Mouse (Mus musculus) right cerebral cortex, adult 2 months (tissue): ENCODE measurements around the gene Phgr1.

ENCODE experiments used
- DNase-seq, 2 experiments: peaks; one replicate each; pipeline ENCODE4 v3.0.0; 2021 to 2022; ENCODE audit warnings: low spot score in 2 of 2

Phgr1 gene

GRCm38 (mm10) chr2:118772158-118772874, at the start of gene Phgr1:
Phgr1 (plus strand) TSS chr2:118772769.
- no peak for DNase-seq

DNA sequence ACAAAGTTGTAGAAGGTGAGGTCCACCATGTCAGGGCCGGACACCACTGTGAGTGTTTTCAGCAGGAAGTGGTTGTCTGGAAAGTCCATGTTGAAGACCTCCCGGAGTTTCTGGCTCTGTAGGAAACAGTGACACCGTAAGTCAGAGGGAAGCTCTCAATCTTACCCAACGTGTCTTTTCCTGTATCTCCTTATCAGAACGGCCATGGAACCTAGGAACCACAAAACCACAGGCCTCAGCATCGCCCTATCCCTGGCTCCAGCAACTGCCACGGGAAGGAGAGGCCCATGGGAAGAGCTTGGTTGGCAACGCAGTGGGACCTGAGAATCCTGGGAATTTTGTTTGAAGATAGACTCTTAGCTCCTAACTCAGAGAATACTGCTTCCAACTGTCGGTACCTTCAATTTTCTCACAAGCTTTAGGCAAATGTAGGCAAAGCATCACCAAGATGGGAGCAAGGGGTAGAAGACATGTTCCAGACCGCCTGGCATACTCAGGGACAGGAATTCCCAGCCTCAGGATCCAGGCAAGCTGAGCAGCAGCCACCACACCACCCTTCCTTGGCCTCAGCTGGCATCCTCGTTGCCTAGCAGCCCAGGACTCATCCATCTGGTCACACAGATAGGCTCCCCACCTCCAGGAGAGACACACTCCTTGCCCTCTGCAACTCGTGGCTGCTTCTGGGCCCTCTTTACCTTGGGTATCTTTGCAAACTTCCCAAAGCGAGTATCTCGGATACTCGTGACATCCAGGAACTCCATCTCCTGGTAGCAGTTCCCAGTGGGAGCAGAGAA, 48.7 kb upstream of the Phgr1 start:
- no peak for DNase-seq

GRCm38 (mm10) chr2:118725511-118725910, 47.1 kb upstream of the Phgr1 start:
- no peak for DNase-seq

DNA sequence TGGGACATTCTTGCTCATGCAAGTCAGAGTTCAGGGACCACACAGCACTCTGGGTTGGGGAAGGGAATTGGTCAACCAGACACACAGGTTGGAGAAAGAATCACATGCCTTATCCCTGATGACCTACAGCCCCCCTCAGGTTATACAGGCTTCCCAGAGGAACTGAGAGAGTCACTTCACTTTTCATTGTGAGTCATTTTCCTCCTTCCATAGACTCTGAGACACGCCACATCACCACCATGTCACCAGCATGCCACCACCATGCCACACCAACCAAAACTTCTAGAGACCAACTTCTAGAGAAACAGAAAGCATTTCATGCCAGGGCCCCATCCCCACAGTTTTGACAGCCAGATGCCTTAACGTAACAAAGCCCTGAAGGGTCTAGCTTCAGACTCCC, 45.7 kb upstream of the Phgr1 start:
- no peak for DNase-seq

DNA sequence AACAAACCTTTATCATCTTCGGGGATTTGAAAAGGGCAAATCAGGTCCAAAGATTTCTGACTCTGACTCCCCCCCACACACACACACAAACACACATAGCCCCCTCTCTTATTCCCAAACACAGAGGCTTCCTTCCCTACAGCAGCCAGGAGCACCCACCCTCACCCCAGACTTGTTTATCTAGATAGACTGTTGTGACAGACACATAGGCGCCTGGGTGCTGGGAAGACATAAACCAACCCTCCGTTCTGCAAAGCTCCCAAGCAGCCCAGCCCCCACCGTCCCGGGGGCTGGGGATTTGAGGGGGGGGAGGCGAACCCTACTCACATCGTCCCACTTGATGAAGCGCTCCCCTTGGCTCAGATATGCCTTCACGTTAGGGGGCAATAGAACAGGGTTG, 44.7 kb upstream of the Phgr1 start:
- DNase-seq, result no peak

DNA sequence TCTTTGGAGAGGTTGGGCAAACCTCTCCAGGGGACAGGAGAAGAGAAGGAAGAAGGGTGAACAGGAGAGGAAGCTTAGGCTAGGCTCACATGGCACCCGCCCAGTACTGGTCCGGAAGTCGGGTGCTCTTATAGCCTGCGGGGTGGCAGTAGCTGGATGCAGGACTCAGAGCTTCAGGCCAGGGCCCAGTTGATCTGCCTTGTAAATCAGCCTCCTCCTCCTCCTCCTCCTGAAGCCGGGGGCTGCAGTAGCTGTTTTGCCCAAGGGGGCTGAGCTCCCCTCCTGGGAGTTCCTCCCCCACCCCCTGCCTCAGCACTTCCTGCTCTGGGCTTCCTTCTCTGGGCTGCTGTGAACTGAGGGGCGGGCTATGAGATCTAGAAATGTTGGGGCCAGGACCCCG, 44.2 kb upstream of the Phgr1 start, which contains the start of gene Plcb2:
TSS of gene Plcb2 (minus strand) at position 102 of the 400 bp plus-strand sequence.
- no peak for DNase-seq

- DNase-seq, result no peak
These were observed 43.4 kb upstream of the Phgr1 start for GRCm38 (mm10) chr2:118729194-118729593.

- DNase-seq, result no peak
These were observed 42.5 kb upstream of the Phgr1 start for GRCm38 (mm10) chr2:118729816-118730621.

- peak; percentile 81 to 88 for DNase-seq
These were observed 42.0 kb upstream of the Phgr1 start for GRCm38 (mm10) chr2:118730622-118730915.

GRCm38 (mm10) chr2:118731981-118732380, 40.6 kb upstream of the Phgr1 start:
- DNase-seq, result no peak

DNA sequence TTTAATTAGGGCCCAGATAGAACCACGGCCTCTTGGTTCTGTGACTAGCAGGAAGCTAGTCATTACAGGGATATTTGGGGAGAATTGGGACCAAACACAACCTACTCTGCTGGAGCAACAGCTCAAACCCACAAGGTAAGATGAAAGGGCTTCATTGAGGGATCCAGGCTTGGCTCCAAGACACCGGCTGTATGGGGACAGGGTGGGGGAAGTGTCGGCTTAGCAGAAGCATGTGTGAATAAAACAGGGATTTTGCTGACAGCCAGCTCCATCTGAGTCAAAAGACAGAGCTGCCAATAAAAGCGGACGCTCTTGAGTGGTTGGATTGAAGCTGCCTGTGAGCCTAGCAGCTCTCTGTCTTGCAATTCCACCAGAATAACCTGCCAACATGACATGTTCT, 39.2 kb upstream of the Phgr1 start:
- DNase-seq, result no peak

DNA sequence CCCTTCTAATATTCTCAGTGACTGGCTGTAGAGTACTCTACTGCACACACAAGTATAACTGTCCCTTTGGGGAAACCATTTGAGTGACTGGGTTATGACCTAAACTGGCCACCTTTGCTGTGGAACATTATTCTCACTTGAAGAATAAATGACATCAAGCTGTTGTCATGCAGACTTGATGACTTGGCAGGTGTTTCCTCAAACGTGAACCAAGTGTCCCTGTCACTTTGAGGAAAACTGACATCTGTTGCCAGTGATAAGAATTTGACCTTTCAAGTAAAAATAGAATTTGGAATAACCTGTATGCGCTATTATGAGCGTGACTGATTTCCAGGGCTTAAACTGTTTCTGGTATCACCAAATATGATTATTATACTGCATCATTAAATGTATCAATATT, 32.2 kb upstream of the Phgr1 start:
- DNase-seq, result no peak

DNA sequence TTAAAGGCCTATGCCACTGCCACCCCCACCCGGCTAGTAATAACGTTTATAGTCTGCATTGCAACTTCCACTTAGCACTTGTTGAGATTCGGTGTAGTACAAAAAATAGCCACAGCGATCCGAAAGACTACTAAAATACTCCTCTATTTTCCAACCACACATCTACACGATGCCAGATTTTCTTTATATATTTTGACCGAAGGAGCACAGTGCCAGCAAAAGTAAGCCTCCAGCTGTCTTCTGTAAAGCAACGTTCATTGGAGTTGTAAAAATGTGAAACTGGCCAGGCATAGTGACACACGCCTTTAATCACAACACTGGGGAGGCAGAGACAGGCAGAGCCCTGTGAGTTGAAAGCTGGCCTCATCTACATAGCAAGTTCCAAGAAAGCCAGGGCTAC, 31.4 kb upstream of the Phgr1 start:
- no peak for DNase-seq

- no peak for DNase-seq
These were observed 29.2 kb upstream of the Phgr1 start for GRCm38 (mm10) chr2:118743261-118743943.

DNA sequence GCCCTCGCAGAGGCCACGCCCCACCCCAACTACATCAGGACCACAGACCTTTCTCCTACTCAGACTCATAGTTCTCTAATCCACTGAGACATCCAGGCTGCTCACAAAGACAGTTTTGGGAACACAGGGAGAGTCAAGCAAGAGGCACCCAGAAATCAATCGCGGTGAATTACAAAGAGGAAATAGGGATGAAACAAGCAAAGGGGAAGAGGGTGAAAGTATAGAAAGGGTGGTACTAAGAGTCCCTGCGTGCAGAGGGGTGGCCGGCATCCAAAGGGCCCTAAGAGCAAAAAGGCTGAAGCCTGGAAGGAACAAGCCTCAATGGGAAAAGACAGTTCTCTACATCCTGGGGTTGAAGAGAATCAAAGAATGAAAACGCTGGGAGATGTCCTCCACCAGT, 27.9 kb upstream of the Phgr1 start:
- DNase-seq, result no peak

DNA sequence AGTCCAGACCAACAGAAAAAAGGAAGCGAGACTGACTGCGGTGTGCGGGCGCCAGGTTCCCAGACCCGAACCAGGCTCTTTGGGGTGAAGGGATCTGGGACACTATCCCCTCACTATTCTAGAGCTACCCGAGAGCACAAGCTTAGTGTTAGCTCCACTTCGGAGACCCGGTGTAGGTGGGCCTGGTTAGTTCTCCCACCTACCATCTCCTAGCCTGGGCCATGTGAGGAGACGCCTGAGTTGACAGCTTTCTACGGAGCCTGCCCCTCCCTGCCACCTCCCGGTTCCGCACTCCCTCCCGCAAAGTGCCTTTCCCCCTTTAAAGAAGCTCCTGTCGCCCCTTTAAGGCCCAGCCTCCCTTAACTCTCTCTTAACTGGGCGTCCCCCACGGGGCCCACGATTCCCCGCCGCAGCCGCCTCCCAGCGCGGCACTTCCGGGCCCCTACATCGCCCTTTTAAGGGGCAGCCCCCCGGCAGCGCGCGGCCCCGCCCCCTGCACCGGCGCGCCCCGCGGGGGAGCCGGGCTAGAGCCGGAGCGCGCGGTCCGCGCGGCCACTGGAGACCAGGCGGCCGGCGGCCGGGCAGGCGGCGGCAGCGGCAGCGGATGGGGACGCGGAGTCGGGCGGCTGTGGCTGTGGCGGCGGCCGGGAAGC, 27.2 kb upstream of the Phgr1 start, which contains the start of gene Inafm2:
TSS of gene Inafm2 (plus strand) at position 527 of the 653 bp plus-strand sequence.
- peak; percentile 84 to 90 for DNase-seq

DNA sequence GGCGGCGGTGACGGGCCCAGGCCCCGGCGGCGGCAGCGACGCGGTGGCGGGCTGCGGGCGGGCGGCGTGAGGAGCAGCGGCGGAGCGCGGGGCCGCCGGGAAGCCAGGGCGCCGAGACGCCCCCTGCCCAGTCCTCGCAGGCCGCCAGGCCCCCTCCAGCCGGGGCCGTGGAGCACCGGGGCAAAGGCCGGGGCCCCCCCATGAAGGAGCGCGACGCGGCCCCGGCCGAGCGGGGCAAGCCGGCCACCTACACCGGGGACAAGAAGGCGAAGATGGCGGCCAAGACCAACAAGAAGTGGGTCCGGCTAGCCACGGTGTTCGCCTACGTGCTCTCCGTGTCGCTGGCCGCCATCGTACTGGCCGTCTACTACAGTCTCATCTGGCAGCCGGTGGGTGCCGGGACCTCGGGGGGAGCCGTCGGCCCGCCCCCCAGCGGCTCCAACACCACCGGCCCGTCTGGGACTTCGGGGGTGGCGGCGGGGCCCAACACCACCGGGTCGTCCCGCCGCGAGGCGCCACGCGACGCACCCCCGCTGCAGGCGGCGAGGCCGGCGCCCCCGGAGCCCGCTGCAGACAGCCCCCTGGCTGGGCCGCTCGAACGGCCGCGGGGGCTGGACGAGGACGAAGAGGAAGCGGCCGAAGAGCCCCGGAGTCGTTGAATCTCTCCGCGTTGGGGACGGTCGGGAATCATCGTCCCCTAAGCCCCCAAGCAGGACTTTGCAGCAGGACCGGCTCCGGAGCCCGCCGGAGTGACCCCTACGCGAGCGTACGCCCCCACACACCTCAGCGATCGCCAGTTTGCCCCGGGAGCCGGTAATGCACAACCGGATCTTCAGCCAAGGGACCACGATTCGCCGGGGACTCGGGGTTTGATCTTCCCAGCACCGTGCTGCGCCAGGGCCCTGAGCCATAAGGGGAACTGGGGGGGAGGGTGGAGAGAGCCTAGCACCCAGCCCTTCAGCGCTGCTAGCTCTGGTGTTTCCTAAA, 26.4 kb upstream of the Phgr1 start:
- no peak for DNase-seq

DNA sequence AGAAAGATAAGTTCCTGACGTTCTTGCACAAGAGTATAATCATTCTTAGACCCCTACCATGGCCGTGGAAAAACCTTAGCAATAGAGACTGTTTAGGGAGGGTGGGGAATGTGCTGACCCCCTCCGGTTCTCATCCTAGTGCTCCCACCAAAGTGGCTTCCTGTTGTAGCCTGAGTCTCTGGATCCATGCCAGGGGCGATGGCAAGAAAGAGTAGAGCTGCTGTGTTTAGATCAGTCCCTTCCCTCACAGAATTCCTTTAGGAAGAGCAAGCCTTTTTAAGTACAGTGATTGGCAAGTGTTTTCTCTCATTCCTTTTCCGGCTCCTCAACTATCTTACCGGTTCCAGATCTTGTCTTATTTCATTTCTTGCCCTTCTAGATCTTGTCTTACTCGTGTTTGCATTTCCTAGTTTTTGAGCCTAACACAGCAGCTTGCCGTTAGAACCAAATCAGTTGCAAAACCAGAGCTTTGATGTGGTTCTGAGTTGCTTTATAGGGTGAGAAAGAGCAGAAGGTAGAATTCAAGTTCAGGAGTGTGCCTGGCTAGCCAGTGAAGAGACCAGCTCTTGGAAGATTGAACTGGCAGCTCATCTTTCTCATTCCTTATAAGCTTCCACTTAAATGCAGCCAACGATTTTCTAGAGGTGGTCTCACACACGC, 25.1 kb upstream of the Phgr1 start:
- DNase-seq, result no peak

- DNase-seq, result no peak
These were observed 23.2 kb upstream of the Phgr1 start for GRCm38 (mm10) chr2:118749341-118749884.
